Mouse (Mus musculus): ENCODE measurements around the gene Gpr61.

Gpr61 gene

DNA sequence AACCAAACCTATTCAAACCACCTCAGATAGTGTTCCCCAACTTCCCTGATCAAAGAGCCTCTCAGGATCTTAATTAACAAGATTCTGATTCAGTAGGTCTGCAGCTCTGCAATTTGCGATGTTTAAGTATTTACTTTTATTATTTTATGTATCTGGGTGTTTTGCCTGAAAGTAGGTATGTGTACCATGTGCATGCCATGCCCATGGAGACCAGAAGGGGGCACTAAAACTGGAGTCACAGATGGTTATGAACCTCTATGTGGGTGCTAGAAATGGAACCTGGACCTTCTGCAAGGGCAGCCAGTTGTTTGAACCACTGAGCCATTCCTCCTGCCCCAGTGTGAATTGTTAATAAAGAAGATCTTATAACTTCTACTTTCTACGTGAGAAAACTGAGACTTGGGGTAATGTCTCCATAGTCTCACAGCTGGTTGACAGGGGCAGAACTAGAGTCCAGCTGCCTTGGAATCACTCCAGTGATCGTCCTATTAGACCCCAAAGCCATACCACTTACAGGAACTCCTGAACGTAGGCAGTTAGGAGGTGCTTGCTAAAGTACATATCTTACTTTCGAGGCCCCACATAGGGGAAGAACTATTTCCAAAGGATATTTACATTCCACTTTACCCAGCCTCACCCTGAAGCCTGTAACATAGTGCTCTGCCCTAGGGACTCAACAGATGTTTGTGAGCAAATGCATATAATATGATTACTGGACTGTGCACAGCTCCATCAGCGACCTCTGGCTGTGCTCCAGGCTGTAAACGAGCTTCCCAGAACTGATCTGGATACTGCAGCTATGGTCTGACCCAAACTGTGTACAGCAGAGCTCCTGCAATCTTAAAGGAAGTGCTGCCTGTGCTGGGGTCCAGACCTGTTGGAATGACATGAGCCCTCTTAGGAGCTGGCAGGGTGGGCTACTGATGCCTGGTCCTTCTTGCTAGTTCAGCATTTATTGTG is 24.4 kb upstream of the Gpr61 start:
- no peak for DNase-seq (ENCODE audit: low read depth, low spot score)

GRCm38 (mm10) chr3:108174672-108175531 is 20.2 kb upstream of the Gpr61 start:
- DNase-seq (ENCODE audit: low read depth, low spot score), result no peak

DNA sequence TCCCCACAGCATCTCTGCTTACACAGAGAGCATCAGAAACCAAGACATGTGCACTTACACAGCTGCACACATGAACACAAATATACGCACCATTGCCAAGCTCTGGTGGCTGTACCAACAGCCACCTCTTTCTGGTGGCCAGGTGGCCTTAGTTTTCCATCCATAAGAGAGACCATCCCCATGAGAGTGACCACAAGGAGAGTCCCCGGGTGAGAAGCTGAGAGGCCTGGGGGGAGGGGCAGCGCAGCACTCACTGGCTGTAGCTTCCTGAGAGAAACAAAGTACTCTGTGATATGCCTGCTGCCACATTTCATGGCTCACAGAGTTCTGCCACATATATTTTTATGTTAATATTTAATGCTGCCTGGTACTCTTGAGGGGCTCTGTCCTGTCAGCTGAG is 14.5 kb upstream of the Gpr61 start:
- no peak for DNase-seq (ENCODE audit: low read depth, low spot score)

DNA sequence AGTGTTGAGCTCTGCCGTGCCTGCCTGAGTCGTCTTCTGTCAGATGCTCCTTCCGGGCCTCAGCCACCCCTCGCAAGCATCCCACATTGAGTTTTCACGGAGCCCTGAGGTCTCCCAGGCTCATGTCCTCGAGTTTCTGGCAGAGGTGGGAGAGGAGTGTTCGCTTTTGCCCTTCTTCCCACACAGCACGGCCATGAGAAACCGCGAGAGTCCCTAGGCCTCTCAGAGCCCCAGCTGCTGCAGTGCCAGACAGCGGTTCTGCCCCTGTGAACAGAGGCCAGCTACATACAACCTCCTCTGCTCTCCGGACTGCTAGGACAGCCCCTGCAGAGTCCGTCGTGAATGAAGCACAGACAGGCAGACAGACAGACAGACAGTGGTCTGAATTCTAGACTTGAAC is 12.8 kb upstream of the Gpr61 start:
- DNase-seq (ENCODE audit: low read depth, low spot score), result no peak

- DNase-seq (ENCODE audit: low read depth, low spot score), result no peak
Measured at GRCm38 (mm10) chr3:108166486-108167211, 12.0 kb upstream of the Gpr61 start.

DNA sequence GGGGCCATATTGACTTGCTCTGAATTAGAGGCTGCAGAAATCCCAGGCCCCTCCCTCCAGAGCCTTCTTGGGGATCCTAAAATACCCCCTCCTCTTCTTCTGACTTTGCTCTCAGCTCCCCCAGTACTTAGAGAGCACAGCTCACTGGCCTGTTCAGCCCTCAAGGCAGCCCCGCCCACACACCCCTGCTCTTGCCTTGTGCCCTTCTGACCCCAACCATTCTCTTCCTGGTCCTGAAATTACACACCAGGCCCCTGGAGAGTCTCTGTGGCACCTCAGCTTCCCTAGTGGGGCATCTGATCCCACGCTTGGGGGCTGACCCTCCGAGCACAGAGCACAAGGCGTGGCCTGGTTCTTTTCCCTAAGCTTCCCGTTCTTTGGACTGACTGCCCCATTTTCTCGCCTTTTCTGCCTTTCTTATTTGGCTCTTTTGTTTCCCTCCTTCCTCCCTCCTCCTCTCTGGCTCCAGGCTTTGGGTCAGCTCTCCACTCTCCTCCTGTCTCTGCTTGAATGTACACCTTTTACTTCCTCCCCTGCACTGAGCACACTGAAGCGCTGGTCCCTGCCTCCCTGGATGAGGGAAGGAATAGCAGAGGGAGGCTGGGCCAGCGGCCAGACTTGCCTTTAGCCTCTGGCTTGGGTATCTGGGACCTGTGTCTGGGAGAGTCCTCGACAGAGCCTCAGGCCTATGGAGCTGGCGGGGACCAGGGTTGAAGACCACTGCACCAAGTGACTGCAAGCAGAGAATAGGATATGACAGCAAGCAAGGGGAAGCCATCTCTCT is 11.0 kb upstream of the Gpr61 start:
- DNase-seq (ENCODE audit: low read depth, low spot score), result no peak

- DNase-seq (ENCODE audit: low read depth, low spot score), result no peak
Measured at GRCm38 (mm10) chr3:108164807-108165206, 10.1 kb upstream of the Gpr61 start.

DNA sequence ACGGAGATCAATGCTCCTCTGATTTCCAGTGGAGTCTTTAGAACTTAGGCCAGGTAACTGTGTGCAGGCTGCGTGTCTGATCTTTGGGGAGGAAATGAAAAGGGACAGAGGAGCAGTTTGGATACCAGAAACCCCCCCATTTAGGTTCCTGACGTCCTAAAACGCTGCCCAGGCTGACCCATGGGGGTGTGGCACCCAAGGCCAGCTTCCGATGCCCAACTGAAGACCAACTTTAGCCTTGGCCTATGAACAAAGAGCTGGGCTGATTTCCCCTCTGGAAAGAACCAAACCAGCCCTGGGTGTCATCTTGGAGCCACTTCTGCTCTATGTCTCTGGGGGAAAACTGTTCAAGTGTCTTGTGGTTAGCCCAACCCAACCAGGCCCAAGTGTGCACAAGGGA is 9.4 kb upstream of the Gpr61 start:
- DNase-seq (ENCODE audit: low read depth, low spot score), result no peak

GRCm38 (mm10) chr3:108158383-108159037 is 3.8 kb upstream of the Gpr61 start:
- peak; percentile 51 for DNase-seq (ENCODE audit: low read depth, low spot score)

DNA sequence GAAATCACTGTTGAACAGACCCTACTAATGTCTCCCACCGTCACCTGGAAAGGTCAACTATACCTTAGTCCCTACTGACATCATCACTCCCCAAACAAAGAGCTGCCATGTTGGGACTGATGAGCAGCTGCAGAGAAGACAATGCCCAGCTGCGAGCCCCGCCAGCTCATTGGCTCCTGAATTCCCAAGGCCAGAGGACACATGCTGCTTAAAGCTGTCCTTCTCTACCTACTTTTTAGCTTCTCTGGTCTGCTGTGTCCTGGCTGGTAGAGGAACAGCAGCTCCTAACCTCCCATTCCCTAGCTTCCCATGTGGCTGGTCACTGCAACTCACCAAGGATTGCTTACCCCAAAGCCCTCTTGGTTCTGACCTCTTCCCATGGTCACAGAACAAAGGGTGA is 2.4 kb downstream of the Gpr61 start:
- DNase-seq (ENCODE audit: low read depth, low spot score), result no peak

DNA sequence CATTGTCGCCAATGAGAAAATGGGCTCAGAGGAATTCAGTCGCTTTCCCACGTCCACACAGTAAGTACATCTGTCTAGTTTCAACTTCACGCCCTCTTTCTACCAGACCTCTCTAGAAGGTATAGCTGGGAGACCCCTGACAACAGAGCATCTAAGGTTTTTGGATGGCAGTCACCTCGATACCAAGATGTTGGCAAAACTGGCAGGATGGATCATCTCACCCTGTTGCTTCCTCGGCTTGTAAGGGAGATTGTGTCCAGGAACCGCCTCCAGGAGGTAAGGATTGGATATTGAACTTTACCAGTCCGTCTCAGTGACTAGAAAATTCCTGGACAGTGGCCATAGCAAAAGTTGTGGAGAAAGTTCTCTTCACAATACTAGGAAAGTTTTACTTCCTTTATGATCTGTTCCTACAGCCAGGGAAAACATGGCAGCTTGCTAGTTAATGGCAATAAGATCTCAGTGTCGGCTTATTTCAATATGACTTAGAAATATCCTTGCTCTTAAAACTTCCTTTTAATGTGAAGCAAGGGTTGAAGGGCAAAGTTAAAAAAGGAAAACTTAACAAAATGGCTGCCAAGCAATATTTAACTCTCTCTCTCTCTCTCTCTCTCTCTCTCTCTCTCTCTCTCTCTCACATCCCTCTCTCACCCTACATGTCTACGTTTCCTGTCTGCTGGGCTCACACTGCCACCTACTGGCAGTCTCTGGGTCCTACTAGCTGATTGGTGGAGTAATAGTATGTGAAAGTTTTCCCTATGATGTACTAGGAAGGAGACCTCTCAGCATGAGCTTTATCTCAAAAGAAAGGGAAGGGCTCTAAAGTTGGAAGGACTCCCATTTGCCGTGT is 7.1 kb downstream of the Gpr61 start:
- DNase-seq (ENCODE audit: low read depth, low spot score), result peak; percentile 78

DNA sequence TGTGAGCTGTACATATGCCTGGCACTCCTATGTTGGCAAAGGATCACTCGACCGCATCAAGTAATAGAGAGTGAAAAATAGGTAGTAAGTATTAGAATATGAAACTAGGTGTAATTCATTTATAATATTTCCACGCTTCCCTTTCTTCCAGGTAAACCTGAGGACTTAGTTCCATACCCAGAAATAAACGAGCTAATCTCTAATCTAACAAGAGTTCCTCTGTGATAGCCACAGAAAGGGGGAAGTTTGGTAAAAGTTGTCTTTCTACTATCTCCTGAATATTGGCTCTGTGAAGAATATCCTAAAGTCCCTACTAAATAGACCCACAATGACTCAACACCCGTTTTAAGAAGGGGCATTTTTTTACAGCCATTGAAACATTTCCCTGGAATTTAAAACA is 8.0 kb downstream of the Gpr61 start:
- no peak for DNase-seq (ENCODE audit: low read depth, low spot score)

- DNase-seq (ENCODE audit: low read depth, low spot score), result peak; percentile 79
Measured at GRCm38 (mm10) chr3:108145534-108146445, 8.9 kb downstream of the Gpr61 start, which contains the start of gene Gnai3. Gene Gnai3, minus strand, starts transcription at chr3:108146146.

DNA sequence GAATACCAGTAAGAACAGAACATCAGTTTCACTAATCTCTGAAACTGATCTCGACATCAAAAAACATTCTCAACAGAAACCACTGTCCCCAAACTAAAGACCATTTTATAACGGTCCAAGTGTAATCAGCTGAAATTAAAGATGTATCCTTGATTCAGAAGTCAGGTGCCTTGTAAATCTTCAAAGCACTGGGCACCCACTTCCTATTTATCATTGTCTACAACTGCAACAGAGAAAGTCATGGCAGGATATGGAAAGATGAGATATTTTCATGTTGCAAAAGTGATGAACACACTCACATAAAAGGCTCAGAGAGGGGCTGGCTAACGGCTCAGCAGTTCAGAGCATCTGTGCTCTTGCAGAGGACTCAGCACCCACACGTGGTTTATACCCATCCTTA is 13.9 kb downstream of the Gpr61 start:
- no peak for DNase-seq (ENCODE audit: low read depth, low spot score)

- DNase-seq (ENCODE audit: low read depth, low spot score), result no peak
Measured at GRCm38 (mm10) chr3:108139113-108139512, 15.6 kb downstream of the Gpr61 start.

- DNase-seq (ENCODE audit: low read depth, low spot score), result no peak
Measured at GRCm38 (mm10) chr3:108134701-108135100, 20.0 kb downstream of the Gpr61 start.

DNA sequence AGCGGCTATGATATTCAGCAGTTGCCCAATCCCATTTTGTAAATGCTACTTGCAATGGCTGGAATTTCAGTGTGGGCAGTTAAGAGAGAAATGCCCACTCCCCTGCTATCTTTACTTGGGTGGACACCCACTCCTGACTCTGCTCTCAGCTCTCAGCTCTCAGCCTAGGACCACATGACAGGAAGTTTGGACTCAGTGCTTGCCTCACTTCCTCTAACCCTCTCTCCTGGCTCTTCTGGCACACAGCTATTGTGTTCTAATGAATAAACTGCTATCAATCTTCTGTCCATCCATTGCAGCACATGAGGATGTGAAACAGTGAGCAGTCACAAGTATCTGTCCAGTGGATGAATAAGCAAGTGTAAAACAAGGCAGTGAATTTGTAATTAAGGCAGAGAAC is 22.2 kb downstream of the Gpr61 start:
- no peak for DNase-seq (ENCODE audit: low read depth, low spot score)

DNA sequence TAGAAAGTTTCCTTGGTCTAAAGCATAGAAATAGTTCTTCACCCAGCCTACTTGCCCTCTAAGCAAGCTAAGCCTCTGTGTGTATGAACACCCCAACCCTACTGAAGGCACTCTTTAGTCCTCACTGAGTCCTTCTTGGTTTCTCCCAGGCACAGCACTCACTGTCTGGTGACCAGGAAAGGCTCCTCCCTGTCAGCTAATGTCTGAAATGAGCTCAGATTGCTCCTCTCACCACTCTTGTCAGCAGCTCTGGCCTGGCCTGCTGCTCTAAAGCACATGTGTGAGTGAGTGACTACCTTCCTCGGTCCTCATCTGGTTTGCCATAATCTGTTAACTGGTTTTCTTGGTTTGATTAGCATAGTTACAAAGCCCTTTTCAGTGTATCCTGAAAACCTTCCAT is 22.9 kb downstream of the Gpr61 start:
- no peak for DNase-seq (ENCODE audit: low read depth, low spot score)

Data from retina, adult 2 months (tissue).